Mouse (Mus musculus): ENCODE data around the gene 4930563M21Rik. TPM values are rescaled to one million over a fixed set of nuclear protein-coding genes. Genes with fewer than 3 reads are reported as not detected.
"Not testable (repeated sequence)": the region's sequence is repeated elsewhere in the genome, so short reads cannot be mapped to it uniquely, and the experiment has no call there.

The 4930563M21Rik gene
- polyA plus RNA-seq, 1 experiment from 2014 or later, result 0.33 TPM

GRCm38 (mm10) chr9:56004679-56005078, 5.7 kb downstream of the 4930563M21Rik start:
- no CpG with 5 or more reads among the region's 2 CpGs for WGBS
- not testable (repeated sequence) for H3K9me3 ChIP-seq (ENCODE audit: control insufficient read depth, low read length); H3K9ac ChIP-seq (ENCODE audit: low read length)

GRCm38 (mm10) chr9:55946819-55947218, 63.5 kb downstream of the 4930563M21Rik start:
- WGBS, result 11% methylated on average over 1 of the region's 1 CpGs
- Histone ChIP-seq H3K4me2 (ENCODE audit: low read depth, severe bottlenecking) (no peak overlapping the region), H3K27ac (replicated peaks; ENCODE audit: low read depth, low read length) (no peak overlapping the region), H3K4me3 (ENCODE audit: low read depth, low read length) (no peak overlapping the region), H3K9ac (ENCODE audit: low read length) (no peak overlapping the region), H3K36me3 (ENCODE audit: control insufficient read depth, insufficient read depth, low read length) (no peaks in the 10 kb centered on the region), H3K9me3 (ENCODE audit: control insufficient read depth, low read length) (no peaks in the 10 kb centered on the region; the same call in 1 of the 2 replicates), H3K4me1 (ENCODE audit: control insufficient read depth, insufficient read depth, low read length) (no peaks in the 10 kb centered on the region), H3K27me3 (ENCODE audit: control insufficient read depth, insufficient read depth, low read length) (no peaks in the 10 kb centered on the region)
- DNase-seq (ENCODE audit: low spot score), result no peak
- ATAC-seq (ENCODE audit: insufficient number of reproducible peaks, low FRiP score, low TSS enrichment, low read depth), result no peak

More at GRCm38 (mm10) chr9:56004679-56005078, 5.7 kb downstream of the 4930563M21Rik start:
- H3K27me3 ChIP-seq (ENCODE audit: control insufficient read depth, insufficient read depth, low read length); H3K4me3 ChIP-seq (ENCODE audit: low read depth, low read length); H3K4me2 ChIP-seq (ENCODE audit: low read depth, severe bottlenecking); ATAC-seq (ENCODE audit: insufficient number of reproducible peaks, low FRiP score, low TSS enrichment, low read depth); H3K27ac ChIP-seq (replicated peaks; ENCODE audit: low read depth, low read length); H3K4me1 ChIP-seq (ENCODE audit: control insufficient read depth, insufficient read depth, low read length); DNase-seq (ENCODE audit: low spot score); H3K36me3 ChIP-seq (ENCODE audit: control insufficient read depth, insufficient read depth, low read length): not testable (repeated sequence)

GRCm38 (mm10) chr9:55941356-55941755, 69.0 kb downstream of the 4930563M21Rik start:
- Histone ChIP-seq H3K4me2 (ENCODE audit: low read depth, severe bottlenecking) (no peak overlapping the region), H3K4me3 (ENCODE audit: low read depth, low read length) (no peak overlapping the region), H3K4me1 (ENCODE audit: control insufficient read depth, insufficient read depth, low read length) (peaks cover 3% of the 10 kb centered on the region), H3K9me3 (ENCODE audit: control insufficient read depth, low read length) (no peaks in the 10 kb centered on the region), H3K36me3 (ENCODE audit: control insufficient read depth, insufficient read depth, low read length) (no peaks in the 10 kb centered on the region), H3K27me3 (ENCODE audit: control insufficient read depth, insufficient read depth, low read length) (no peaks in the 10 kb centered on the region), H3K9ac (ENCODE audit: low read length) (no peak overlapping the region), H3K27ac (replicated peaks; ENCODE audit: low read depth, low read length) (no peak overlapping the region)
- DNase-seq (ENCODE audit: low spot score) (no peak), ATAC-seq (ENCODE audit: insufficient number of reproducible peaks, low FRiP score, low TSS enrichment, low read depth) (no peak)

GRCm38 (mm10) chr9:55938618-55938985, 71.7 kb downstream of the 4930563M21Rik start:
- H3K27ac ChIP-seq (replicated peaks; ENCODE audit: low read depth, low read length), result no peak overlapping the region
- DNase-seq (ENCODE audit: low spot score), result no peak

GRCm38 (mm10) chr9:55937664-55938617, 72.4 kb downstream of the 4930563M21Rik start, which contains the start of gene Scaper:
Gene Scaper, minus strand, starts transcription at chr9:55938119.
- Histone ChIP-seq H3K4me2 (ENCODE audit: low read depth, severe bottlenecking) (peak within 1 kb of the TSS; percentile 39), H3K4me3 (ENCODE audit: low read depth, low read length) (peak within 1 kb of the TSS; percentile 70), H3K4me1 (ENCODE audit: control insufficient read depth, insufficient read depth, low read length) (peaks cover 3% of the 10 kb centered on the region), H3K9ac (ENCODE audit: low read length) (peak within 1 kb of the TSS; percentile 83), H3K27me3 (ENCODE audit: control insufficient read depth, insufficient read depth, low read length) (no peaks in the 10 kb centered on the region), H3K36me3 (ENCODE audit: control insufficient read depth, insufficient read depth, low read length) (no peaks in the 10 kb centered on the region), H3K9me3 (ENCODE audit: control insufficient read depth, low read length) (no peaks in the 10 kb centered on the region), H3K27ac (replicated peaks; ENCODE audit: low read depth, low read length) (peak within 1 kb of the TSS; percentile 72; the same call in 1 of the 2 replicates)
- 2% methylated on average over 50 of the region's 60 CpGs for WGBS
- peak; percentile 94 for DNase-seq (ENCODE audit: low spot score)
- ATAC-seq (ENCODE audit: insufficient number of reproducible peaks, low FRiP score, low TSS enrichment, low read depth), result peak; percentile 98

More at GRCm38 (mm10) chr9:55938618-55938985, 71.7 kb downstream of the 4930563M21Rik start:
- H3K4me1 ChIP-seq (ENCODE audit: control insufficient read depth, insufficient read depth, low read length), result peaks cover 3% of the 10 kb centered on the region
- H3K36me3 ChIP-seq (ENCODE audit: control insufficient read depth, insufficient read depth, low read length), result no peaks in the 10 kb centered on the region
- H3K27me3 ChIP-seq (ENCODE audit: control insufficient read depth, insufficient read depth, low read length), result no peaks in the 10 kb centered on the region
- no peaks in the 10 kb centered on the region for H3K9me3 ChIP-seq (ENCODE audit: control insufficient read depth, low read length)
- H3K4me3 ChIP-seq (ENCODE audit: low read depth, low read length), result peak overlapping the region; percentile 70
- 62% methylated on average over 6 of the region's 6 CpGs for WGBS
- peak overlapping the region; percentile 39 for H3K4me2 ChIP-seq (ENCODE audit: low read depth, severe bottlenecking)
- ATAC-seq (ENCODE audit: insufficient number of reproducible peaks, low FRiP score, low TSS enrichment, low read depth), result no peak
- no peak overlapping the region; the same call in none of the 2 replicates for H3K9ac ChIP-seq (ENCODE audit: low read length)

GRCm38 (mm10) chr9:55937224-55937663, 73.1 kb downstream of the 4930563M21Rik start:
- H3K9ac ChIP-seq (ENCODE audit: low read length), result peak overlapping the region; percentile 83
- ATAC-seq (ENCODE audit: insufficient number of reproducible peaks, low FRiP score, low TSS enrichment, low read depth) (no peak), DNase-seq (ENCODE audit: low spot score) (peak; percentile 30)
- WGBS, result 47% methylated on average over 5 of the region's 5 CpGs
- no peaks in the 10 kb centered on the region for H3K36me3 ChIP-seq (ENCODE audit: control insufficient read depth, insufficient read depth, low read length)
- peak overlapping the region; percentile 39 for H3K4me2 ChIP-seq (ENCODE audit: low read depth, severe bottlenecking)
- peaks cover 3% of the 10 kb centered on the region for H3K4me1 ChIP-seq (ENCODE audit: control insufficient read depth, insufficient read depth, low read length)
- no peaks in the 10 kb centered on the region for H3K27me3 ChIP-seq (ENCODE audit: control insufficient read depth, insufficient read depth, low read length)
- H3K4me3 ChIP-seq (ENCODE audit: low read depth, low read length), result peak overlapping the region; percentile 70
- no peaks in the 10 kb centered on the region for H3K9me3 ChIP-seq (ENCODE audit: control insufficient read depth, low read length)
- peak overlapping the region; percentile 72; the same call in 1 of the 2 replicates for H3K27ac ChIP-seq (replicated peaks; ENCODE audit: low read depth, low read length)

GRCm38 (mm10) chr9:55932482-55932881, 77.9 kb downstream of the 4930563M21Rik start:
- ATAC-seq (ENCODE audit: insufficient number of reproducible peaks, low FRiP score, low TSS enrichment, low read depth) (no peak), DNase-seq (ENCODE audit: low spot score) (no peak)
- H3K4me3 ChIP-seq (ENCODE audit: low read depth, low read length), result no peak overlapping the region
- no peak overlapping the region for H3K9ac ChIP-seq (ENCODE audit: low read length)
- no peaks in the 10 kb centered on the region for H3K27me3 ChIP-seq (ENCODE audit: control insufficient read depth, insufficient read depth, low read length)
- peaks cover 3% of the 10 kb centered on the region; the same call in 1 of the 2 replicates for H3K4me1 ChIP-seq (ENCODE audit: control insufficient read depth, insufficient read depth, low read length)
- no peaks in the 10 kb centered on the region for H3K36me3 ChIP-seq (ENCODE audit: control insufficient read depth, insufficient read depth, low read length)
- no peak overlapping the region for H3K27ac ChIP-seq (replicated peaks; ENCODE audit: low read depth, low read length)
- WGBS, result 94% methylated on average over 1 of the region's 1 CpGs
- H3K4me2 ChIP-seq (ENCODE audit: low read depth, severe bottlenecking), result no peak overlapping the region
- H3K9me3 ChIP-seq (ENCODE audit: control insufficient read depth, low read length), result no peaks in the 10 kb centered on the region

- Histone ChIP-seq H3K27me3 (ENCODE audit: control insufficient read depth, insufficient read depth, low read length) (no peaks in the 10 kb centered on the region), H3K4me1 (ENCODE audit: control insufficient read depth, insufficient read depth, low read length) (no peaks in the 10 kb centered on the region), H3K4me3 (ENCODE audit: low read depth, low read length) (no peak overlapping the region), H3K4me2 (ENCODE audit: low read depth, severe bottlenecking) (no peak overlapping the region), H3K27ac (replicated peaks; ENCODE audit: low read depth, low read length) (no peak overlapping the region), H3K9me3 (ENCODE audit: control insufficient read depth, low read length) (no peaks in the 10 kb centered on the region), H3K36me3 (ENCODE audit: control insufficient read depth, insufficient read depth, low read length) (no peaks in the 10 kb centered on the region), H3K9ac (ENCODE audit: low read length) (no peak overlapping the region)
- ATAC-seq (ENCODE audit: insufficient number of reproducible peaks, low FRiP score, low TSS enrichment, low read depth), result no peak
- no peak for DNase-seq (ENCODE audit: low spot score)
- WGBS, result 71% methylated on average over 3 of the region's 3 CpGs
Measured at GRCm38 (mm10) chr9:55918579-55918978, 91.8 kb downstream of the 4930563M21Rik start.
